Mouse (Mus musculus) neural tube, embryonic 12.5 days (tissue): ENCODE measurements around the gene Tango2. TPM values are rescaled to one million over a fixed set of nuclear protein-coding genes. Genes with fewer than 3 reads are reported as not detected.

ENCODE experiments used
- ATAC-seq: fragments of 200-750 bp; cut with Nextera tagmentation; 2 replicates; pipeline ENCODE4 v1.8.0; 2017; ENCODE audit warnings: low read depth, mild to moderate bottlenecking, moderate TSS enrichment, moderate library complexity; ENCODE audit not compliant: low FRiP score
- H3K27ac ChIP-seq: fragments of 300-500 bp; sonication (generic); 2 replicates; pipeline ENCODE4 v1.5.1; 2016
- H3K27me3 ChIP-seq: fragments of 300-500 bp; sonication (generic); replicated peaks from 2 replicates; pipeline ENCODE4 v1.6.1; 2016; ENCODE audit warnings: mild to moderate bottlenecking
- H3K36me3 ChIP-seq: fragments of 300-500 bp; sonication (generic); 2 replicates; pipeline ENCODE4 v1.6.1; 2016; ENCODE audit warnings: mild to moderate bottlenecking
- H3K4me1 ChIP-seq: fragments of 300-500 bp; sonication (generic); 2 replicates; pipeline ENCODE4 v1.6.1; 2016
- H3K4me2 ChIP-seq: fragments of 300-500 bp; sonication (generic); replicated peaks from 2 replicates; pipeline ENCODE4 v1.6.1; 2016; ENCODE audit warnings: mild to moderate bottlenecking
- H3K4me3 ChIP-seq: fragments of 300-500 bp; sonication (generic); 2 replicates; pipeline ENCODE4 v1.5.1; 2016
- H3K9ac ChIP-seq: fragments of 300-500 bp; sonication (generic); 2 replicates; pipeline ENCODE4 v1.6.1; 2016; ENCODE audit warnings: mild to moderate bottlenecking
- H3K9me3 ChIP-seq: fragments of 300-500 bp; sonication (generic); 2 replicates; pipeline ENCODE4 v1.6.1; 2016; ENCODE audit warnings: mild to moderate bottlenecking
- WGBS: fragments of 180-500 bp; shearing (Covaris S2); methylation state at CpG from one replicate; pipeline ENCODE4 v1.1.7; 2016; 5-methylcytosine and 5-hydroxymethylcytosine counted together
- polyA plus RNA-seq: library from polyadenylated mRNA; unstranded; fragments of >200 nt; fragmentation: Nextera tagmentation; extraction: Ambion mirVana; gene quantifications from 2 replicates; pipeline ENCODE4 v1.2.1, GENCODE M21; 2016

The Tango2 gene
- polyA plus RNA-seq, 1 experiment from 2014 or later, result 60.0 TPM

- no peak overlapping the region for H3K9ac ChIP-seq
- no peak for ATAC-seq
- H3K4me3 ChIP-seq, result no peak overlapping the region
- H3K36me3 ChIP-seq, result no peaks in the 10 kb centered on the region
- 0 out of 2 replicates have a peak overlapping the region, but pooled peaks have one; percentile 1 for H3K4me2 ChIP-seq
- no peaks in the 10 kb centered on the region for H3K9me3 ChIP-seq
- H3K27ac ChIP-seq, result peak overlapping the region; percentile 88; the same call in 1 of the 2 replicates
- no peaks in the 10 kb centered on the region for H3K27me3 ChIP-seq
- WGBS, result 71% methylated on average over 8 of the region's 8 CpGs
- peaks cover 74% of the 10 kb centered on the region for H3K4me1 ChIP-seq
Observed at GRCm38 (mm10) chr16:18379338-18380001, 31.6 kb upstream of the Tango2 start.

DNA sequence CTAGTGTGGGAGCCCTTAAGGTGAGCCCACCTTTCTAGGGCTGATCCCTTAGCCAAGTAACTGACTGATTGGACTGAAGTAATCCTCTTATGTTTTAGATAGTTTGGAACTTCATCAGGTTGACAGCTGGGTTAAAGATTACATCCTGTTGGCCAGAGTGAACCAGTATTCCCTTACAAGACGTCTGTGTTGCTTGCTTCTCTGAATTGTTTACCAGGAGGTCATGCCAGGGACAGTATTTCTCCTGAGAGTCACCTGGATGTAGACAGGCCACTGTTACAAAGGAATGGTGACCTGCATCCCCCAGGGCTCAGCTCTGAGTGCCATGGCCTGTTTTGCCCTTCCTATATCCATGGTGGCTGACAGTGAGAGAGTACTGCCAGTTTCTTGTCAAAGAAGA lies 30.6 kb upstream of the Tango2 start:
- no peak overlapping the region for H3K27ac ChIP-seq
- no peak overlapping the region for H3K9ac ChIP-seq
- no peak for ATAC-seq
- 41% methylated on average over 1 of the region's 1 CpGs for WGBS
- H3K4me3 ChIP-seq, result no peak overlapping the region
- no peaks in the 10 kb centered on the region for H3K9me3 ChIP-seq
- H3K4me2 ChIP-seq, result no peak overlapping the region
- no peaks in the 10 kb centered on the region for H3K27me3 ChIP-seq
- H3K36me3 ChIP-seq, result no peaks in the 10 kb centered on the region
- H3K4me1 ChIP-seq, result peaks cover 65% of the 10 kb centered on the region

DNA sequence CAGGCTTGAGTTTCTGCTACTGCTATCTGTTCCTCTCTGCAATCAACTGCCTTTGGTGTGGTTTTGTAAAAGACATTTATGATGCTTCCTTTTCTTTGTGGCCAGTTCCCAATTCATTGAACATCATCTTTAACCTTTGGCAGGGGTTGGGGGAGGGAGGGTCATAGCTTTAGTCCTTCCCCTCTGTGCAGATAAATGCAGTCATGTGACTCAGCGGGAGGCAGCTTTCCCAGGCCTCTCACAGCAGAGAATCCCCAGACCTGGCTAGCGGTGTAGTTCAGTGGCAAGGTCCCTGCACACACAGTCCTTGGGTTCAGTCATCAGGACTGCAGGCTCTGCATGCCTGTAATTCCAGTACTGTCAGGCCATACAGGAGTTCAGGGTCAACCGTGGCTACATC lies 29.3 kb upstream of the Tango2 start:
- Histone ChIP-seq H3K27me3 (no peaks in the 10 kb centered on the region), H3K4me2 (no peak overlapping the region), H3K36me3 (no peaks in the 10 kb centered on the region), H3K4me3 (no peak overlapping the region), H3K9ac (no peak overlapping the region), H3K27ac (no peak overlapping the region), H3K4me1 (peaks cover 52% of the 10 kb centered on the region), H3K9me3 (no peaks in the 10 kb centered on the region)
- WGBS, result 19% methylated on average over 3 of the region's 3 CpGs
- no peak for ATAC-seq

GRCm38 (mm10) chr16:18376297-18376954 lies 28.5 kb upstream of the Tango2 start:
- H3K4me3 ChIP-seq, result no peak overlapping the region
- H3K27me3 ChIP-seq, result no peaks in the 10 kb centered on the region
- H3K36me3 ChIP-seq, result no peaks in the 10 kb centered on the region
- H3K4me1 ChIP-seq, result peaks cover 44% of the 10 kb centered on the region
- 80% methylated on average over 7 of the region's 7 CpGs for WGBS
- H3K9me3 ChIP-seq, result no peaks in the 10 kb centered on the region
- H3K4me2 ChIP-seq, result no peak overlapping the region
- H3K9ac ChIP-seq, result no peak overlapping the region
- no peak overlapping the region for H3K27ac ChIP-seq
- ATAC-seq, result no peak

GRCm38 (mm10) chr16:18373632-18374031 lies 25.7 kb upstream of the Tango2 start:
- peaks cover 17% of the 10 kb centered on the region for H3K4me1 ChIP-seq
- no peaks in the 10 kb centered on the region for H3K36me3 ChIP-seq
- ATAC-seq, result no peak
- 92% methylated on average over 4 of the region's 4 CpGs for WGBS
- no peak overlapping the region for H3K27ac ChIP-seq
- no peak overlapping the region for H3K4me2 ChIP-seq
- H3K4me3 ChIP-seq, result no peak overlapping the region
- H3K27me3 ChIP-seq, result no peaks in the 10 kb centered on the region
- H3K9ac ChIP-seq, result no peak overlapping the region
- no peaks in the 10 kb centered on the region for H3K9me3 ChIP-seq

- Histone ChIP-seq H3K9me3 (no peaks in the 10 kb centered on the region), H3K4me3 (no peak overlapping the region), H3K36me3 (no peaks in the 10 kb centered on the region), H3K4me2 (no peak overlapping the region), H3K27ac (no peak overlapping the region), H3K4me1 (no peaks in the 10 kb centered on the region), H3K27me3 (no peaks in the 10 kb centered on the region), H3K9ac (no peak overlapping the region)
- WGBS, result 97% methylated on average over 3 of the region's 3 CpGs
- no peak for ATAC-seq
Observed at GRCm38 (mm10) chr16:18370197-18370596, 22.3 kb upstream of the Tango2 start.

DNA sequence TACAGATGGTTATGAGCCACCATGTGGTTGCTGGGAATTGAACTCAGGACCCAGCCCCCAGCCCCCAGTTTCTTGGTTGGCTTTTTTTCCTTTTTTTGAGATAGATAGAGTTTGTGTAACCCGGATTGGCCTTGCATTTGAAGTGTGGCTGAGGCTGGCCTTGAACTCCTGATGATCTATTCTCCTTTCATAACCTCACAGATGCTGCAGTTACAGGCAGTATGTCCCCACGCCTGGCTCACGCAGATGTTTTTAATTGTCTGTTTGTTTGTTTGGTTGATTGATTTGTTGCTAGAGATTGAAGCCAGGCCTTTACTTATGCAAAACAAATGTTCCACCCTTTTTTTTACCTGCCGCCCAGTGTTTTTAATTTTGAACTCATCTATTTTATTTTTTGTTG lies 18.9 kb upstream of the Tango2 start:
- Histone ChIP-seq H3K4me2 (no peak overlapping the region), H3K36me3 (peaks cover 14% of the 10 kb centered on the region), H3K4me3 (no peak overlapping the region), H3K27me3 (no peaks in the 10 kb centered on the region), H3K4me1 (no peaks in the 10 kb centered on the region), H3K27ac (no peak overlapping the region), H3K9ac (no peak overlapping the region), H3K9me3 (no peaks in the 10 kb centered on the region)
- 93% methylated on average over 4 of the region's 4 CpGs for WGBS
- ATAC-seq, result no peak

DNA sequence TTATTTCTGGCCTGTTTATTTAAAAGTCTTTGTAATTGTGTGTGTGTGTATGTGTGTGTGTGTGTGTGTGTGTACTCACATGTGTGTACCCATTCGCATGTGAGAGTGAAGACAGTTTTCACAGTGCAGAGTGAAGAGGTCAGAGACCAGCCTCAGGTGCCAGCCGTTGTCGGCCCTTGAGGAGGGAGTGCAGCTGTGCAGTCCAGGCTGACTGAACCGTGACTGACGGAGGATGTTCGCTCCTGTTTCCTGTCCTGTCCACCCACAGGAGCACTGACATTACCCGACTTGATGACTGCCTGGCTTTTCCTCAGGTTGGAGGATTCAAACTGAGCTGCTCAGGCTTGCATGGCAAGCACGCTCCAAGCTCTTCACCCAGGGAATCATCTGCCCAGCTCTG lies 15.0 kb upstream of the Tango2 start:
- H3K27ac ChIP-seq, result no peak overlapping the region
- no peaks in the 10 kb centered on the region for H3K9me3 ChIP-seq
- H3K4me2 ChIP-seq, result no peak overlapping the region
- no peak for ATAC-seq
- peaks cover 14% of the 10 kb centered on the region for H3K36me3 ChIP-seq
- no peak overlapping the region for H3K4me3 ChIP-seq
- no peaks in the 10 kb centered on the region for H3K4me1 ChIP-seq
- WGBS, result 82% methylated on average over 8 of the region's 8 CpGs
- no peaks in the 10 kb centered on the region for H3K27me3 ChIP-seq
- H3K9ac ChIP-seq, result no peak overlapping the region

- no peak overlapping the region for H3K27ac ChIP-seq
- H3K4me3 ChIP-seq, result no peak overlapping the region
- no peaks in the 10 kb centered on the region for H3K27me3 ChIP-seq
- H3K36me3 ChIP-seq, result peaks cover 14% of the 10 kb centered on the region
- no peak for ATAC-seq
- H3K4me2 ChIP-seq, result no peak overlapping the region
- no peaks in the 10 kb centered on the region for H3K9me3 ChIP-seq
- WGBS, result 75% methylated on average over 6 of the region's 6 CpGs
- H3K4me1 ChIP-seq, result no peaks in the 10 kb centered on the region
- no peak overlapping the region for H3K9ac ChIP-seq
Observed at GRCm38 (mm10) chr16:18360151-18360805, 12.4 kb upstream of the Tango2 start.

GRCm38 (mm10) chr16:18357977-18358376 lies 10.1 kb upstream of the Tango2 start:
- 88% methylated on average over 6 of the region's 6 CpGs for WGBS

GRCm38 (mm10) chr16:18356961-18357360 lies 9.1 kb upstream of the Tango2 start:
- Histone ChIP-seq H3K4me3 (no peak overlapping the region), H3K9me3 (no peaks in the 10 kb centered on the region), H3K9ac (no peak overlapping the region), H3K27me3 (no peaks in the 10 kb centered on the region), H3K27ac (no peak overlapping the region), H3K4me1 (no peaks in the 10 kb centered on the region), H3K4me2 (no peak overlapping the region), H3K36me3 (peaks cover 4% of the 10 kb centered on the region; the same call in 1 of the 2 replicates)
- ATAC-seq, result no peak
- WGBS, result 97% methylated on average over 1 of the region's 1 CpGs

More at GRCm38 (mm10) chr16:18357977-18358376, 10.1 kb upstream of the Tango2 start:
- H3K9me3 ChIP-seq, result no peaks in the 10 kb centered on the region
- no peak for ATAC-seq
- H3K4me2 ChIP-seq, result no peak overlapping the region
- no peak overlapping the region for H3K27ac ChIP-seq
- no peaks in the 10 kb centered on the region for H3K4me1 ChIP-seq
- H3K36me3 ChIP-seq, result peaks cover 5% of the 10 kb centered on the region
- no peaks in the 10 kb centered on the region for H3K27me3 ChIP-seq
- no peak overlapping the region for H3K4me3 ChIP-seq
- H3K9ac ChIP-seq, result no peak overlapping the region

DNA sequence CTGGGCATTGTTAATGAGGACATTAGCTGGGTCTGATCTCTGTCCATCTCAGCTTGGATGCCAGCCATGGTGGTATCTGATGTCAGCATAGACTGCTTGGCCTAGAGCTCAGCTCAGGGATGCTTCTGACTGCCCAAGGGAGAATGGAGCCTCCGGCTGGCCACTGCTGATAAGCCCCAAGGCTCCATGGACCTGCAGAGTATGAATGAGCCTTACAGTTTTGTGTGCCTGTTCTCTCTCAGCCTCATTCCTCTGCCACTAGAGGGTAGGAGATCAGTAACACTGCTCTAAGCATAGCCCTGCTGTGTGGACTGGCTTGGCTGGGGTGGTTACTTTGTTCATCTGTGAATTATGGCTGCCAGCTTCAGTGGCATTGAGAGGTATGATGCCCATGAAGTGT lies 5.2 kb upstream of the Tango2 start:
- peaks cover 4% of the 10 kb centered on the region; the same call in 1 of the 2 replicates for H3K36me3 ChIP-seq
- ATAC-seq, result no peak
- H3K4me3 ChIP-seq, result no peak overlapping the region
- no peaks in the 10 kb centered on the region for H3K9me3 ChIP-seq
- no peak overlapping the region for H3K9ac ChIP-seq
- peaks cover 7% of the 10 kb centered on the region for H3K27me3 ChIP-seq
- no peak overlapping the region for H3K27ac ChIP-seq
- H3K4me2 ChIP-seq, result no peak overlapping the region
- 74% methylated on average over 1 of the region's 1 CpGs for WGBS
- H3K4me1 ChIP-seq, result peaks cover 14% of the 10 kb centered on the region
